Mouse (Mus musculus): Measurements from ENCODE around the gene 4931422A03Rik. TPM values are rescaled to one million over a fixed set of nuclear protein-coding genes. Genes with fewer than 3 reads are reported as not detected.
"Not testable (repeated sequence)": the region's sequence is repeated elsewhere in the genome, so short reads cannot be mapped to it uniquely, and the experiment has no call there.

4931422A03Rik gene
- polyA plus RNA-seq (2012; rRNA removed): not detected in 2 replicates

GRCm38 (mm10) chr2:104028139-104028723, at the start of gene 4931422A03Rik:
TSS of gene 4931422A03Rik (minus strand) at chr2:104028361.
- DNase-seq (ENCODE audit: extremely low spot score in 1 of 2, low spot score in 1 of 2): no peak

- DNase-seq (ENCODE audit: extremely low spot score in 1 of 2, low spot score in 1 of 2): no peak
These were observed 41.6 kb upstream of the 4931422A03Rik start, which contains the start of gene Cd59b for GRCm38 (mm10) chr2:104069704-104070185. TSS of gene Cd59b (plus strand) at chr2:104069849.

GRCm38 (mm10) chr2:104068450-104068849, 40.3 kb upstream of the 4931422A03Rik start, which contains the start of gene Gm10799:
TSS of gene Gm10799 (minus strand) at chr2:104068550.
- not testable (repeated sequence) for DNase-seq (ENCODE audit: extremely low spot score in 1 of 2, low spot score in 1 of 2)

- not testable (repeated sequence) for DNase-seq (ENCODE audit: extremely low spot score in 1 of 2, low spot score in 1 of 2)
These were observed 37.4 kb upstream of the 4931422A03Rik start, which contains the start of gene Gm10912 for GRCm38 (mm10) chr2:104065526-104065925. TSS of gene Gm10912 (plus strand) at chr2:104065826.

- DNase-seq (ENCODE audit: extremely low spot score in 1 of 2, low spot score in 1 of 2): no peak
These were observed 36.0 kb upstream of the 4931422A03Rik start for GRCm38 (mm10) chr2:104064152-104064551.

- DNase-seq (ENCODE audit: extremely low spot score in 1 of 2, low spot score in 1 of 2): peak in 1 of 2 experiments; percentile 19
These were observed 34.5 kb upstream of the 4931422A03Rik start for GRCm38 (mm10) chr2:104062665-104063064.

- DNase-seq (ENCODE audit: extremely low spot score in 1 of 2, low spot score in 1 of 2): no peak
These were observed 32.8 kb upstream of the 4931422A03Rik start for GRCm38 (mm10) chr2:104060996-104061395.

GRCm38 (mm10) chr2:104059786-104060185, 31.6 kb upstream of the 4931422A03Rik start:
- DNase-seq (ENCODE audit: extremely low spot score in 1 of 2, low spot score in 1 of 2): peak in 1 of 2 experiments; percentile 67

- DNase-seq (ENCODE audit: extremely low spot score in 1 of 2, low spot score in 1 of 2): no peak
These were observed 30.8 kb upstream of the 4931422A03Rik start for GRCm38 (mm10) chr2:104058954-104059353.

- no peak for DNase-seq (ENCODE audit: extremely low spot score in 1 of 2, low spot score in 1 of 2)
These were observed 30.2 kb upstream of the 4931422A03Rik start for GRCm38 (mm10) chr2:104058381-104058780.

GRCm38 (mm10) chr2:104044479-104045080, 16.4 kb upstream of the 4931422A03Rik start:
- DNase-seq (ENCODE audit: extremely low spot score in 1 of 2, low spot score in 1 of 2): no peak

GRCm38 (mm10) chr2:104043624-104044478, 15.7 kb upstream of the 4931422A03Rik start:
- no peak for DNase-seq (ENCODE audit: extremely low spot score in 1 of 2, low spot score in 1 of 2)

- no peak for DNase-seq (ENCODE audit: extremely low spot score in 1 of 2, low spot score in 1 of 2)
These were observed 14.6 kb upstream of the 4931422A03Rik start for GRCm38 (mm10) chr2:104042766-104043165.

GRCm38 (mm10) chr2:104041632-104042031, 13.5 kb upstream of the 4931422A03Rik start:
- no peak for DNase-seq (ENCODE audit: extremely low spot score in 1 of 2, low spot score in 1 of 2)

- no peak for DNase-seq (ENCODE audit: extremely low spot score in 1 of 2, low spot score in 1 of 2)
These were observed 10.1 kb upstream of the 4931422A03Rik start for GRCm38 (mm10) chr2:104038236-104038635.

- no peak for DNase-seq (ENCODE audit: extremely low spot score in 1 of 2, low spot score in 1 of 2)
These were observed 8.2 kb upstream of the 4931422A03Rik start for GRCm38 (mm10) chr2:104036316-104036715.

GRCm38 (mm10) chr2:104035595-104035994, 7.4 kb upstream of the 4931422A03Rik start:
- DNase-seq (ENCODE audit: extremely low spot score in 1 of 2, low spot score in 1 of 2): no peak

- peak; percentile 40 to 86 for DNase-seq (ENCODE audit: extremely low spot score in 1 of 2, low spot score in 1 of 2)
These were observed 6.8 kb upstream of the 4931422A03Rik start for GRCm38 (mm10) chr2:104034832-104035472.

GRCm38 (mm10) chr2:104032056-104032455, 3.9 kb upstream of the 4931422A03Rik start:
- DNase-seq (ENCODE audit: extremely low spot score in 1 of 2, low spot score in 1 of 2): no peak

GRCm38 (mm10) chr2:104030381-104030780, 2.2 kb upstream of the 4931422A03Rik start:
- no peak for DNase-seq (ENCODE audit: extremely low spot score in 1 of 2, low spot score in 1 of 2)

Measured in frontal cortex, adult 2 months (tissue).